Mouse (Mus musculus): Measurements from ENCODE around the gene Il10rb. TPM values are rescaled to one million over a fixed set of nuclear protein-coding genes. Genes with fewer than 3 reads are reported as not detected.

The Il10rb gene
- polyA plus RNA-seq (2017; shearing (Covaris generic)): 100 to 1,000 TPM; 109 to 163 TPM

DNA sequence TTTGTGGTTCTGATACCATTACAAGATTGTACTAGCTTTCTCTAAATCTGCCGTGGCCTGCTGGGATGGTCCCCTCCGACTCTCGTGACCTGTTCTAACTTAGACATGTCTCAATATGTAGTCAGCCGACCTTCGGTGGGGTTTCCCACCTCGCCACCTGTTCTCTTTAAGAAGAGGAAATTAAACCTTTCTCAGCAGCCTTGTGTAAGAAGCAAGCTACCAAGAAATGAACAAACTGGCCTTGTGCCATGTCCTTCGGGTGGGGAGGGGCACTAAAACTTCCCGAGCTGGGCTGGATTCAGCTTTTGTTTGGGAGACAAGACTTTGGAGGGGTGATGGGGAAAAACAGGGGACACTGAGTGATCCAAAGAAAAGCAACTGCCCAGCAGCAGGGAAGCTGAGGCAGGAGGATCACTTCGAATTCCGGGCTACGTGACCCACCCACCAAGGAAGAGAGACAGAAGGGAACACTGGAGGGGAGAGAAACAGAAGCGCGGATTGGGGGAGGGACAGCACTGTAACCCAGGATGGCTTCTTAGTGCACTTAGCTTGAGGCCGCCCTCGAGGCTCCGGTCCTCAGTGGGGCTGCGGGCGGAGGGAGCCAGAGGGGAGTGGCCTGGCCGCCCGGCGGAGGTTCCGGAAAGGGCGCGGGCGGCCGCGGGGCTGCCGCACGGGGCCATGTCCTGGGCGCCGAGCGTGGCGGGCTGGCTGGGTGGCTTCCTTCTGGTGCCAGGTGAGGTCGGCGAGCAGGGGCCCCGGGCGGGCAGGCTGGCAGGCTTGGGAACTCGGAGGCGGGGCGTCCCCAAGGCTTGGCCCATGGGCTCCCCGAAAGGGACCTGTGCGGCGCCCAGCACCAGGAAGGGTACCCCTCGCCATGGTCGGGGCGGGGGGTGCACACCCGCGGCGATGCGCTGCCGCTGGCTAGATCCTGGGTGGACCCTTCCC, at the start of gene Il10rb:
Gene Il10rb (plus strand): TSS at position 525 of the 945 bp plus-strand sequence.

DNA sequence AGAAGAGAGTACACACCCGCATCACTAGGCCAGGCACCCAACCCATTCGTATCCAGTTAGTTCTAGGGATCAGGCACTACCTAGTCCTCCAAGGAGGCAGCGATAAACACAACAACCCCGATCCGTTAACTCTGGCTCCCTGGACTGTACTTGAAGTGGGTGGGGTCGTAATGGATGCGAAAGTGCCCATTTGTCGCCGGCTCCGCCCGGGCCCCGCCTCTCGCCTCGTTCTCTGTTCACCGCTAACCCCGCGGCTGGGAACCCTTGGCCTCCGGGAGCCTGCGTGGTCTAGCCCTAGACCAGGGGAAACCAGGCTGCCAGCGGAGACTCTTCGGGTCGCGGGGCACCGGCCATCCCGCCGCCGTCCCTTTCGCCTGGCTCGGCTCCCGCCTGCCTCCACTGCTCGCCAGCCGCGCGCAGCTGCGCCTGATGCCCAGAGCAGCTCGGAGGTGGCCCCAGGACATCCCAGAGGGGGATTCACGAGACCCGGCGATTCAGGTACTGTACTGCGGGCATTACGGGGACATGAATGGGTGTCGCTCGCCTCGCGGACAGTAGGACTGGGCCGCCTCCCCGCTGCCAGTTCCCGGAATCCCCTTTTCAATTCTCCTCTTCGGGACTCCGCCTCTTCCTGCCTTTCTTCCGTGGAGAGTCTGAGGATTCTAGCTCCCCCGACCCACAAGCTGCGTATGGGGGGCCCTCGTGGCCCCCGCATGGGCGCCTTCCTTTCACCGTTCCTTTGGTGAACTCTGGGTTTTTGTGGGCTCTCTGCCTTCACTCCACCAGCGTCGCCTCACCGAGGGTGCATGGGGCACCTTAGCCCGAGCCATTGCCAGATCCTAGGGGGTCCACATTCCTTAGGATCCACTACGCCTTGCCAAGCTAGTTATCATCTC, 33.1 kb upstream of the Il10rb start, which contains the start of gene Ifnar2:
Gene Ifnar2 (plus strand): TSS at position 207 of the 896 bp plus-strand sequence.

DNA sequence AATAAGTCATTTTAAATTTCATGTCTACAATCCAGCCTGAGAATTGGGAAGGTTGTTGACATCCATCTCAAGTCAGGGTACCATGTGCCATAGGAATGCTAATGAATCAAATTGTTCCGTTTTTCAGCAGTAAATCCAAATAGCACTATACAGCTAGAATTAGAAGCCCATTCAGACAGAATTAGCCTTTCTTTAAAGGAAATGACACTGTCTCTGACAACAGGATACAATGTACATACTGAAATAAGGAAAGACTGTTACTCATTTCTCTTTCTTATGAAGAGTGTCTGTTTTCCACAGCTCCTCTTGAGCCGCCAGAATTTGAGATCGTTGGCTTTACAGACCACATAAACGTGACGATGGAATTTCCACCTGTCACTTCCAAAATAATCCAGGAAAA, 14.5 kb upstream of the Il10rb start, which contains the start of gene Gm21970:
Gene Gm21970 (plus strand): TSS at position 301 of the 400 bp plus-strand sequence.

Other genes with a start within 250 kb of the Il10rb start
- not detected for gene Olig2, start 180.7 kb upstream of the Il10rb start, polyA plus RNA-seq (2017; shearing (Covaris generic))
- gene Olig1, start 136.4 kb upstream of the Il10rb start, polyA plus RNA-seq (2017; shearing (Covaris generic)): 1 to 10 TPM in 1 of 2 experiments, not detected in 1; 3.3 TPM
- 100 to 1,000 TPM in 1 of 2 experiments, 10 to 100 TPM in 1; 92.6 to 134 TPM for gene Ifnar2, start 33.4 kb upstream of the Il10rb start, polyA plus RNA-seq (2017; shearing (Covaris generic))
- gene Gm21970, start 14.4 kb upstream of the Il10rb start, polyA plus RNA-seq (2017; shearing (Covaris generic)): not detected
- 100 to 1,000 TPM in 1 of 2 experiments, 10 to 100 TPM in 1; 95.4 to 118 TPM for gene Ifnar1, start 79.1 kb downstream of the Il10rb start, polyA plus RNA-seq (2017; shearing (Covaris generic))
- 10 to 100 TPM; 39.1 to 69.9 TPM for gene Ifngr2, start 140.9 kb downstream of the Il10rb start, polyA plus RNA-seq (2017; shearing (Covaris generic))
- gene Tmem50b, start 191.6 kb downstream of the Il10rb start, polyA plus RNA-seq (2017; shearing (Covaris generic)): 10 to 100 TPM; 26.0 to 29.9 TPM
- gene Dnajc28, start 212.9 kb downstream of the Il10rb start, polyA plus RNA-seq (2017; shearing (Covaris generic)): 1 to 10 TPM; 1.4 to 3.4 TPM
- gene Gart, start 240.8 kb downstream of the Il10rb start, polyA plus RNA-seq (2017; shearing (Covaris generic)): 100 to 1,000 TPM; 103 to 125 TPM
- 100 to 1,000 TPM; 124 to 131 TPM for gene Son, start 241.3 kb downstream of the Il10rb start, polyA plus RNA-seq (2017; shearing (Covaris generic))